Mouse (Mus musculus) ES-E14 (cell line): ENCODE data around the gene Vmn2r108.
"Not testable (repeated sequence)": the region's sequence is repeated elsewhere in the genome, so short reads cannot be mapped to it uniquely, and the experiment has no call there.

ENCODE experiments used
- CHD2 ChIP-seq: IDR thresholded peaks from 2 replicates; pipeline ENCODE4 v1.6.1; 2014; ENCODE audit warnings: mild to moderate bottlenecking, low read depth, low read length, inconsistent platforms
- HCFC1 ChIP-seq: IDR thresholded peaks from 2 replicates; pipeline ENCODE4 v1.6.1; 2012; ENCODE audit warnings: low read length, inconsistent platforms, borderline replicate concordance; ENCODE audit not compliant: insufficient read depth
- MAFK ChIP-seq: IDR thresholded peaks from 2 replicates; pipeline ENCODE4 v1.6.1; 2014; ENCODE audit warnings: mild to moderate bottlenecking, low read depth, low read length, inconsistent platforms; ENCODE audit not compliant: insufficient read depth
- ZC3H11A ChIP-seq: IDR thresholded peaks from 2 replicates; pipeline ENCODE4 v1.6.1; 2012; ENCODE audit warnings: low read depth, mild to moderate bottlenecking, inconsistent platforms, low read length, borderline replicate concordance
- ZNF384 ChIP-seq: IDR thresholded peaks from 2 replicates; pipeline ENCODE4 v1.6.1; 2012; ENCODE audit warnings: low read depth, low read length, inconsistent platforms

- TF ChIP-seq ZC3H11A, ZNF384, CHD2, MAFK, HCFC1: not testable (repeated sequence)
Measured at GRCm38 (mm10) chr17:20508247-20508646, 27.1 kb upstream of the Vmn2r108 start.
